Mouse (Mus musculus): ENCODE measurements around the gene Cdkal1. TPM values are rescaled to one million over a fixed set of nuclear protein-coding genes. Genes with fewer than 3 reads are reported as not detected.

Cdkal1 gene
- polyA plus RNA-seq, 1 experiment = 11.5 TPM

- TF ChIP-seq POLR2A (IDR thresholded peaks at IDR 0.05; ENCODE audit: borderline replicate concordance, control insufficient read depth, low read depth, low read length) (no peak), CTCF (IDR thresholded peaks at IDR 0.05; ENCODE audit: control insufficient read depth, insufficient read depth, low read length) (no peak)
- no peak overlapping the region for H3K4me3 ChIP-seq (replicated peaks; ENCODE audit: control insufficient read depth, low read depth, low read length)
- no peak overlapping the region for H3K27ac ChIP-seq (ENCODE audit: control insufficient read depth, insufficient read depth, low read depth, low read length, poor library complexity)
- WGBS = 87% methylated on average over 9 of the region's 9 CpGs
- no peaks in the 10 kb centered on the region for H3K4me1 ChIP-seq (ENCODE audit: control insufficient read depth, insufficient read depth, low read length)
Observed at GRCm38 (mm10) chr13:29482147-29482863, 373.2 kb downstream of the Cdkal1 start.

DNA sequence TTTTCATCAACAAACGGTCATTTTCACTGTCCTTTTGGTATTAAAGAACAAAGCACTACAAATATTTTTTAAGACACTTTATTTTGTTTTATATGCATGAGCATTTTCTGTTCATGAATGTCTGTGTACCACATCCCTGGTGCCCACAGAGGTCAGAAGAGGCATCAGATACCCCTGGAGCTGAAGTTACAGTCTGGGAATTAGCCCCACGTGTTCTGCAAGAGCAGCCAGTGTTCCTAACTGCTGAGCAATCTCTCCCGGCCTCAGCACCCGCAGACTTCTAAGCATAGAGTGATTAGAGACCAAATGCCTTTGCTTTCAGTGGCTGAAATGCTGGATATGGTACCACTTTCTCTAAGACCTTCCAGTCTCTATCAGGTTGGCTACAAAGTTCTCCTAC is 379.1 kb downstream of the Cdkal1 start:
- TF ChIP-seq CTCF (IDR thresholded peaks at IDR 0.05; ENCODE audit: control insufficient read depth, insufficient read depth, low read length) (no peak), POLR2A (IDR thresholded peaks at IDR 0.05; ENCODE audit: borderline replicate concordance, control insufficient read depth, low read depth, low read length) (no peak)
- WGBS = 80% methylated on average over 4 of the region's 4 CpGs
- no peak overlapping the region for H3K4me3 ChIP-seq (replicated peaks; ENCODE audit: control insufficient read depth, low read depth, low read length)
- no peak overlapping the region for H3K27ac ChIP-seq (ENCODE audit: control insufficient read depth, insufficient read depth, low read depth, low read length, poor library complexity)
- no peaks in the 10 kb centered on the region for H3K4me1 ChIP-seq (ENCODE audit: control insufficient read depth, insufficient read depth, low read length)

- WGBS = 83% methylated on average over 9 of the region's 9 CpGs
- Histone ChIP-seq H3K4me1 (ENCODE audit: control insufficient read depth, insufficient read depth, low read length) (no peaks in the 10 kb centered on the region), H3K27ac (ENCODE audit: control insufficient read depth, insufficient read depth, low read depth, low read length, poor library complexity) (no peak overlapping the region), H3K4me3 (replicated peaks; ENCODE audit: control insufficient read depth, low read depth, low read length) (no peak overlapping the region)
- TF ChIP-seq POLR2A (IDR thresholded peaks at IDR 0.05; ENCODE audit: borderline replicate concordance, control insufficient read depth, low read depth, low read length) (no peak), CTCF (IDR thresholded peaks at IDR 0.05; ENCODE audit: control insufficient read depth, insufficient read depth, low read length) (no peak)
Observed at GRCm38 (mm10) chr13:29474301-29474700, 381.2 kb downstream of the Cdkal1 start.

DNA sequence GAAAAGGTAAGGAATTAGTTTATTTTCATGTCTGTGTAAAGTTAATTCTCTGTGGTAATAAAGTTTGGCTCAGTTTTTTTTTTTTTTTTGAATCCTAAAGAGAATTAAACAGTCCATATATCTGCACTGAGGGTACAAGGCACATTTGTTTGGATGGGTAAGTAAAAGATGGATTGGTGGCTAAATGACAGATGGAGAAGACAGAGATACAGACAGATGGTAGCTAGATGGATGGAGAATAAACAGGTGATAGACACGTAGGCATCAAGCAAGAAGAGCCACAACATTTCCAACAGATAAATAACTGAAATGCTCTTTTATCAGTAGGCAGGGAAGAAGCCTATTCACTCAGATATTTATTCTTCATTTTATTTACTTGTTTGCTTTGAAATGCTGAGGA is 381.7 kb downstream of the Cdkal1 start:
- WGBS = 82% methylated on average over 1 of the region's 1 CpGs
- TF ChIP-seq CTCF (IDR thresholded peaks at IDR 0.05; ENCODE audit: control insufficient read depth, insufficient read depth, low read length) = no peak
- TF ChIP-seq POLR2A (IDR thresholded peaks at IDR 0.05; ENCODE audit: borderline replicate concordance, control insufficient read depth, low read depth, low read length) = no peak
- Histone ChIP-seq H3K27ac (ENCODE audit: control insufficient read depth, insufficient read depth, low read depth, low read length, poor library complexity) (no peak overlapping the region), H3K4me1 (ENCODE audit: control insufficient read depth, insufficient read depth, low read length) (no peaks in the 10 kb centered on the region), H3K4me3 (replicated peaks; ENCODE audit: control insufficient read depth, low read depth, low read length) (no peak overlapping the region)

GRCm38 (mm10) chr13:29462271-29462670 is 393.2 kb downstream of the Cdkal1 start:
- 81% methylated on average over 6 of the region's 6 CpGs for WGBS
- no peak overlapping the region for H3K4me3 ChIP-seq (replicated peaks; ENCODE audit: control insufficient read depth, low read depth, low read length)
- H3K27ac ChIP-seq (ENCODE audit: control insufficient read depth, insufficient read depth, low read depth, low read length, poor library complexity) = no peak overlapping the region
- H3K4me1 ChIP-seq (ENCODE audit: control insufficient read depth, insufficient read depth, low read length) = no peaks in the 10 kb centered on the region
- TF ChIP-seq POLR2A (IDR thresholded peaks at IDR 0.05; ENCODE audit: borderline replicate concordance, control insufficient read depth, low read depth, low read length) (no peak), CTCF (IDR thresholded peaks at IDR 0.05; ENCODE audit: control insufficient read depth, insufficient read depth, low read length) (no peak)

DNA sequence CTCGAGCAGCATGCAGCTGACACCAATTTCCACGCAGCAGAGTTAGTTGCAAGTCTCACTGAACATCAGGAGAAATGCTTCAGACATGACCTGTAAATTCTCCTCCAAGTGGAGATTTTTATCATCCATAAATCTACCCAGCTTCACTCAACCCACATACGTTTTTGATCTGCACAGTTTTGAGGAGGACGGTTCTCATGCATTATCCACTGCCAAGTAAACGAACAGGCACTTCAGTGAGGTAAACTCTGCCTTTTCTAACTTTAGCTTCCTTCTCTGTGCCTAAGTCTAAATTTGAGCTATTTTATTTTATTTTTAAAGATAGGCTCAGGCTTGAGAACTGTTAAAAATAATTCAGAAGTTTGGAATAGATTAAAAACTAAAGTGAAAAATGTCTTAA is 394.7 kb downstream of the Cdkal1 start:
- 71% methylated on average over 5 of the region's 5 CpGs for WGBS
- H3K27ac ChIP-seq (ENCODE audit: control insufficient read depth, insufficient read depth, low read depth, low read length, poor library complexity) = no peak overlapping the region
- TF ChIP-seq POLR2A (IDR thresholded peaks at IDR 0.05; ENCODE audit: borderline replicate concordance, control insufficient read depth, low read depth, low read length) (no peak), CTCF (IDR thresholded peaks at IDR 0.05; ENCODE audit: control insufficient read depth, insufficient read depth, low read length) (no peak)
- H3K4me1 ChIP-seq (ENCODE audit: control insufficient read depth, insufficient read depth, low read length) = no peaks in the 10 kb centered on the region
- no peak overlapping the region for H3K4me3 ChIP-seq (replicated peaks; ENCODE audit: control insufficient read depth, low read depth, low read length)

- Histone ChIP-seq H3K4me1 (ENCODE audit: control insufficient read depth, insufficient read depth, low read length) (no peaks in the 10 kb centered on the region), H3K4me3 (replicated peaks; ENCODE audit: control insufficient read depth, low read depth, low read length) (no peak overlapping the region), H3K27ac (ENCODE audit: control insufficient read depth, insufficient read depth, low read depth, low read length, poor library complexity) (no peak overlapping the region)
- TF ChIP-seq POLR2A (IDR thresholded peaks at IDR 0.05; ENCODE audit: borderline replicate concordance, control insufficient read depth, low read depth, low read length) = no peak
- no peak for TF ChIP-seq CTCF (IDR thresholded peaks at IDR 0.05; ENCODE audit: control insufficient read depth, insufficient read depth, low read length)
- 36% methylated on average over 1 of the region's 1 CpGs for WGBS
Observed at GRCm38 (mm10) chr13:29458385-29458784, 397.1 kb downstream of the Cdkal1 start.

- Histone ChIP-seq H3K4me3 (replicated peaks; ENCODE audit: control insufficient read depth, low read depth, low read length) (no peak overlapping the region), H3K27ac (ENCODE audit: control insufficient read depth, insufficient read depth, low read depth, low read length, poor library complexity) (no peak overlapping the region), H3K4me1 (ENCODE audit: control insufficient read depth, insufficient read depth, low read length) (no peaks in the 10 kb centered on the region)
- TF ChIP-seq CTCF (IDR thresholded peaks at IDR 0.05; ENCODE audit: control insufficient read depth, insufficient read depth, low read length) = no peak
- 80% methylated on average over 2 of the region's 2 CpGs for WGBS
Observed at GRCm38 (mm10) chr13:29437067-29437466, 418.4 kb downstream of the Cdkal1 start.

GRCm38 (mm10) chr13:29434726-29435125 is 420.7 kb downstream of the Cdkal1 start:
- WGBS = 80% methylated on average over 4 of the region's 4 CpGs
- TF ChIP-seq CTCF (IDR thresholded peaks at IDR 0.05; ENCODE audit: control insufficient read depth, insufficient read depth, low read length) (no peak), POLR2A (IDR thresholded peaks at IDR 0.05; ENCODE audit: borderline replicate concordance, control insufficient read depth, low read depth, low read length) (no peak)
- H3K27ac ChIP-seq (ENCODE audit: control insufficient read depth, insufficient read depth, low read depth, low read length, poor library complexity) = no peak overlapping the region
- no peaks in the 10 kb centered on the region; the same call in 1 of the 2 replicates for H3K4me1 ChIP-seq (ENCODE audit: control insufficient read depth, insufficient read depth, low read length)
- no peak overlapping the region for H3K4me3 ChIP-seq (replicated peaks; ENCODE audit: control insufficient read depth, low read depth, low read length)
